Mouse (Mus musculus): ENCODE measurements around the gene Gm28635.
A peak's percentile ranks its signal among the peaks of the same experiment; 100 is the strongest.

The Gm28635 gene

GRCm38 (mm10) chr2:84677968-84678880 lies at the start of gene Gm28635, which contains the start of gene Med19:
Gm28635 (minus strand) TSS chr2:84678041.
Med19 (plus strand) TSS chr2:84678402.
- peak; percentile 99 for DNase-seq (ENCODE audit: low spot score)

DNA sequence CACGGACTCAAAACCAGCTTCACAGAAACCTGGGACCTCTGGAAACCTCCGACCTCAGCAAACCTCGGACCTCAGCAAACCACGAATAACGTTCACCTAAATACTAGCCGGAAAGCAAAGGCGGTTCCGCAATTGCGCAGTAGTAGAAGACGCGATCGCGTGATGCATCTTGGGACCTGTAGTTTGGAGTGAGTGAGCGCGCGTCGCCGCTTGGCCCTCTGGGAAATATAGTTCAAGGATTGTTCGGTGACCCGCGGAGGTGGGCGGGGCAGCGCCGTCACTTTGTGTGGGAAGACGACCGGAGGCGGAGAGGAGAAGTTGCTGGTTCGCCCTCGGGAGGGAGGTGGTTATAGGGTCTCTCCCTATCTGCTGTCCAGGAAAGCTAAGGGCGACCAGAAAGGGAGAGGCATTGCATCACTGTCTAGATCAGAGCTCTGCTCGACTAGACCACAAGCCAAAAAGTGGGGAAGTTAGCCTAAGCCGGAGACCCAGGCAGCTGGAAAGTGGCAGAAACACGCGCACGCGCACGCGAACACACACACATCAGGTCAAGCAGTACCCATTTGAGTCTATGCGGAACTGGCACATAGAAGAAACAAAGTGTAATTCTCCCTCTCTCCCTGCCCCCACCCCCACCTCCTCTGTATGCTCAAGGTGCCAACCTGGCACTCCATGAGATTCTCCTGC lies 49.5 kb upstream of the Gm28635 start, which contains the start of gene Clp1:
Clp1 (minus strand) TSS at position 179 of the 687 bp plus-strand sequence.
- DNase-seq (ENCODE audit: low spot score): peak; percentile 96

GRCm38 (mm10) chr2:84726716-84727115 lies 48.9 kb upstream of the Gm28635 start:
- no peak for DNase-seq (ENCODE audit: low spot score)

DNA sequence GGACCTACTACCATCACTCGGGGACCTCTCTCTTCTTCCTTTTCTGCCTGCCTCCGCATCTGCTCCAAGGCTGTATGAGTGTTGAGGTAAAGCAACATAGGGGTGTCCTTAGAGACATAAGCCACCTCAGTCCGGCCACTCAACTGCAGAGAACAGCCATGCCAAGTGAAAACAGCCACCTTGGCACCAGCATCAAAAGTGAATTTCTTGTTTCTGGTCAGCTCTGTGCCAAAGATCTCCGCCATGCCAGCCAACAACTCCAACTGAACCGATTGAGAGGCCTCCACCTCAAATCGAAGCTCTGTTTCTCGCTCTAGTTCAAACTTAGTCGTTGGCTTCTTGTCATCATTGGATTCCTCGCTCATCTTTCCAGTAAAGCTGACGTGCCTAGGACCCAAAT lies 47.9 kb upstream of the Gm28635 start:
- DNase-seq (ENCODE audit: low spot score): no peak

GRCm38 (mm10) chr2:84723856-84724255 lies 46.0 kb upstream of the Gm28635 start:
- no peak for DNase-seq (ENCODE audit: low spot score)

DNA sequence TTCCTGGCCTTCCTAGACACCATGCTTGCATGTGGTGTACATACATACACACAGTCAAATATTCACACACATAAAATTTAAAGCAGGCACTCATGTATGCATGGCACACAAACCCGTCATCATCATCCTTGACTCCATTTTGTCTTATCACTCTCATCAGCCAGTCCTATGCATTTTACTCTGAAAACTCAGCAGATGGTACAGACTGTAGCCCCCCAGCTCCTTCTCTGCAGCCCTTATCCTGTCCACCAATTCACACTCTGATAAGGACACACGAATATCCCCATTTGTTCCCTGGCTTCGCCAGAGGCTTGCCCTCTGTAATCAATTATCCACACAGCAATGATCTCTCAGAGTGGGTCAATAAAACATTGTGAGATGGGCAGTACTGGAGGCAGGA lies 43.3 kb upstream of the Gm28635 start:
- DNase-seq (ENCODE audit: low spot score): no peak

GRCm38 (mm10) chr2:84720718-84721117 lies 42.9 kb upstream of the Gm28635 start:
- DNase-seq (ENCODE audit: low spot score): no peak

DNA sequence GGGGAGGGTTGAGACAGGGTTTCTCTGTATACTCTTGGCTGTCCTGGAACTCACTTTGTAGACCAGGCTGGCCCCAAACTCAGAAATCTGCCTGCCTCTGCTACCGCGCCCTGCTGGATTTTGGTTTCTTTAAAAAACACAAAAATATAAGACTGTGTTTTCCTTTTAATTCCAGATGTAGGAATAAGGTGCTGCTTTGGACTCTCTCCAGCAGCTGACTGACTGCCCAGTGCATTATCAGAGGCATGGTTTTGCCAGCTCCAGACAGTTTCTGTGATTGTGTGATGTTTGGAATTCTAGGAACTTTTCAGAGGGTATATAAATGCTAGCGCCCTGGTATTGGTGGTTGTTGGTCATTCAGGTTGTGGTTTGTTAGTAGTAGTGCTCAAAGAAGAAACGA lies 39.5 kb upstream of the Gm28635 start:
- DNase-seq (ENCODE audit: low spot score): no peak

DNA sequence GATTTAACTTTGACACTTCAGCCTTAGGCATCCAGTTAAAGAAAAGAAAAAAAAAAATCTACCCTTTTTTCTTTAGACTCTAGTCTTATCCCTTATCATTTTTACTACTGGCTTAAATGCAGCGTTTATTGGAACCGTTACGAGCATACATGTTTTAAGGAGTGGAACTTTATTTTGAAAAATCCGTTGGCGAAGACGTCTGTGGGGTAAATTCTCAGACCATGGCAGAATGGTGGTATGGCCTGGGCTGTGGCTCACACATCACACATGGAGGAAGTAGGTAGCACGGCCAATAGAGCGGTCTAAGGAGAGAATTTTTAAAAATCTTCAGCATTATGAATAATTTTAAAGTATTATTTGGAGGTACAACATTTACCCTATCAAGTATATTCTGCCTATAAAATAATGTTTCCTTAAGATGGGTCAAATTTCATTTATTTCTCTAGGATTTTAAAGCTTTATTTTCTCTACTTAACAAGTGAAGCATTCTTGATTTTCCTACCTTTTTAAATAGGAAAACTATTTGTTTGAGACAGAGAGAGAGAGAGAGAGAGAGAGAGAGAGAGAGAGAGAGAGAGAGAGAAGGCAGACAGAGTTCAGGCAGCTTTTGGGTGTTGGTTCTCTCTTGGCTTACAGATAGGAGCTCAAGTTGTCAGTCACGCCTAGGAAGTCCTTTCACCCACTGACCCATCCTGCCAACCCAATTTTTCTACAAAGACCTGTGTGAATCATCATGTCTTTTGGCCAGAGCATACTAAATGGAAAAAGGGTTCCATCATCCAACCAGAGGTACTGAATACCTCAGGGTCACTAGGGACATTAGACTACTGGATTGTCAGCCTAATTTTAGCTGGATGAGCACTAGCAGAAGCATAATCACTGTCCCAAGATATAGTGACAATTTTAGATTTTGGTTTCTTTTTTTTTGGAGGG lies 38.8 kb upstream of the Gm28635 start:
- DNase-seq (ENCODE audit: low spot score): no peak

- peak; percentile 63 for DNase-seq (ENCODE audit: low spot score)
Observed at GRCm38 (mm10) chr2:84715562-84716361, 37.9 kb upstream of the Gm28635 start.

DNA sequence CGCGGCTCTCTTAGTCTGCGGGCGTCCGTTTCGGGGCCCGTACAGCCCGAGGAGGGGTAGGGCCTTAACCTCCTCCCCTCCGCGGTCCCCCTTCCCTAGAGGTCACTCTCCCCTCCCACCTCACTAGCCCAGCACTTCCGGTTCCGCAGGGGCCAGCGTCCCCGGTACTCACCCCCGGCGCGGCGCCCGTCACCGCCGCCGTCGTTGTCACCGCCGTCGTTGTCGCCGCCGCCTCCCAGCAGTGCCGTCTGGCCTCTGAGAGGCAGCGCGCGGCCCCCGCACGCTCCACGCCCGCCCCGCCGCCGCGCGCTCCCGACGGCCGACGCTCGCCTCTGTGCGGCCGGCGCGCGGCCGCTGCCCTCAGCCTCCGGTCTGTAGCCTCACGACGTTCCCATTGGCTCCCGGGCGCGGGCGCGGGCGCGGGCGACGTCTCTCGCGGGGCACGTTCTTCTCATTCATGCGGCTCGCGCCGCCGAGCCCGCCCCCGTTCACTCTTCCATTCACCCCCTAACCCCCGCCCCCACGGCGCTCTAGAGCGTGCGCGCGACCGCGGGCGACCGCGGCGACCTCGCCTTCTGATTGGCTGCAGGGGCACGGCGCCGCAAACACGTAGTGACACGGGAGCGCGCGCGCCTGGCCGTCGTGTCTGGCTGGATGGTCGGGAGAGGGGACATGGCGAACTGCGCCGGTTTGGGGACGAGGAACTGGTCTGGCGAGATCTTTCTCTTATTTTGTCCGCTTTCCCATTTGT lies 37.1 kb upstream of the Gm28635 start, which contains the start of gene Zdhhc5:
Zdhhc5 (minus strand) TSS at position 370 of the 751 bp plus-strand sequence.
- peak; percentile 96 for DNase-seq (ENCODE audit: low spot score)

- DNase-seq (ENCODE audit: low spot score): no peak
Observed at GRCm38 (mm10) chr2:84714422-84714810, 36.6 kb upstream of the Gm28635 start.

- DNase-seq (ENCODE audit: low spot score): no peak
Observed at GRCm38 (mm10) chr2:84711898-84712297, 34.1 kb upstream of the Gm28635 start.

GRCm38 (mm10) chr2:84707523-84707922 lies 29.7 kb upstream of the Gm28635 start:
- DNase-seq (ENCODE audit: low spot score): no peak

DNA sequence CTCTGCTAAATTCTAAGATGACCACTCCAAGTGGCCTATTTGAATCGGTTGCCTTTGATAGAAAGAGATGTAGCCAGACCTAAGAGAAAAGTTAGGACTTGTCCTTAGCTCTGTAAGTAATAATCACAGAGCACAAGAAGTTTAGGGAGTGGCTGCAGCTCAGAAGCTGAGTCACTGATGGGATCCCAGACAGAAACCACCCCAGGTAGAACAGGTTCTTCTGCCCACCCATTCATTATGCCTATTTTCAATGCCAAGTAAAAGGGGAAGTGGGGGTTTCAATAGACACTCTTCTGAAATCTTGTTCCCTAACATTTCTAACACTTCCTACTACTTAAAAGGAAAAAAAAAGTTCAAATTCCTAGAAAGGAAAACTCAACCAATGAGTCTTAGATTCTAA lies 27.5 kb upstream of the Gm28635 start:
- DNase-seq (ENCODE audit: low spot score): no peak

- no peak for DNase-seq (ENCODE audit: low spot score)
Observed at GRCm38 (mm10) chr2:84704329-84704728, 26.5 kb upstream of the Gm28635 start.

DNA sequence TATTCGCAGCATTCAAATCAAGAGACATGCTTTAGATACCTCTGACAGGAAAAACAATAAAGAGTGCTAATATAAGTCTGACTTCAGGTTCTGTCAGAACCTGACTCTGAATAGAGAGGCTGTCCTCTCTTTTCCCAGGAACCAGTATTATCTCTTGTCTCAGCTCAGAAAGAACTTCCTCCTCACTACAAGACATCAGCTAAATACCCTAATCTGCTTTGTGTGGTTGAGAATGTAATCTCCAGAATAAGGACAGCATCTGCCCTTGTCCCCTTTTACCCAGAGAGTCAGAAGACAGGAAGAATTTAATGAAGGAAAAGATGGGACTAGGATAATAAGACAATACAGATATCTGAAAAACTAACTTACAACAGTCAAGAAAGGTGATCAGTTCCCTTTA lies 25.7 kb upstream of the Gm28635 start:
- no peak for DNase-seq (ENCODE audit: low spot score)

- no peak for DNase-seq (ENCODE audit: low spot score)
Observed at GRCm38 (mm10) chr2:84695007-84695695, 17.3 kb upstream of the Gm28635 start.

DNA sequence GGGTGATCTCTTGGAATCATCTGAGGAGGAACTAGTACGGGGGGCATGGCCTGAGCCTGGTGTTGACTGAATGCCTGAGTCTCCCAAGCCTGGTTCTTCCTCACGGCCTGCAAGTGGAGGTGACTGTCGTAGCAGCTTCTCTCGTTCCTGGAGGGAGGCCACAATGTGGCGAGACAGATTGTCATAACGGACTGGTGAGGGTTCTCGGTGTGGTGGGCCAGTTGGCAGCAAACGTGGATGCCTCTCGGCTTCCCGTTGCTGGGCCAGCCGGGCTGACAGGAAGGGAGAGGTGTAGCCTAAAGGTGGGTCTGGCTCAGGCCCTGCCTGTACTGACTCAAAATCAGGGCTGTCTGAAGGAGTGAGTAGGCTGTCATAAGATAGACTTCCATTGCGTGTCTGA lies 12.2 kb upstream of the Gm28635 start:
- no peak for DNase-seq (ENCODE audit: low spot score)
